Mouse (Mus musculus) B cell, adult 62 days (primary cell): ENCODE data around the gene Hus1b. TPM values are rescaled to one million over a fixed set of nuclear protein-coding genes. Genes with fewer than 3 reads are reported as not detected.

Source experiments
- total RNA-seq: library from RNA; stranded (reverse); gene quantifications from 4 replicates; pipeline ENCODE4 v1.2.4, GENCODE M21; 2023

Gene Hus1b
- 1.7 to 4.9 TPM (median 2.5 TPM) in 4 replicates for total RNA-seq

GRCm38 (mm10) chr13:30947540-30947939 is at the start of gene Hus1b:
Gene Hus1b, minus strand, starts transcription at chr13:30947759.

GRCm38 (mm10) chr13:30973501-30974246 is 26.1 kb upstream of the Hus1b start, which contains the start of the genes Exoc2 and Gm5447:
Gene Exoc2, minus strand, starts transcription at chr13:30974093.
Gene Gm5447, plus strand, starts transcription at chr13:30974204.

Other genes with a start within 250 kb of the Hus1b start
- 555 to 629 TPM (median 589 TPM) in 4 replicates for gene Irf4, start 198.5 kb downstream of the Hus1b start, total RNA-seq
- 57.1 to 62.7 TPM (median 60.3 TPM) in 4 replicates for gene Exoc2, start 26.3 kb upstream of the Hus1b start, total RNA-seq
- not detected in 4 replicates for gene Gm5447, start 26.4 kb upstream of the Hus1b start, total RNA-seq